Mouse (Mus musculus) adipose tissue, adult 10 weeks (tissue): ENCODE data around the gene Lhb. TPM values are rescaled to one million over a fixed set of nuclear protein-coding genes. Genes with fewer than 3 reads are reported as not detected.

Source experiments
- polyA plus RNA-seq: library from polyadenylated mRNA; stranded (reverse); fragments of 350-450 nt; fragmentation: Illumina TruSeq; extraction: RNeasy Lipid Tissue Mini Kit (QIAGEN cat#74804); gene quantifications from one replicate; pipeline ENCODE4 v1.2.3, GENCODE M21; 2014; ENCODE audit warnings: low read depth, low replicate concordance

Lhb gene
- polyA plus RNA-seq, result 1.4 TPM

DNA sequence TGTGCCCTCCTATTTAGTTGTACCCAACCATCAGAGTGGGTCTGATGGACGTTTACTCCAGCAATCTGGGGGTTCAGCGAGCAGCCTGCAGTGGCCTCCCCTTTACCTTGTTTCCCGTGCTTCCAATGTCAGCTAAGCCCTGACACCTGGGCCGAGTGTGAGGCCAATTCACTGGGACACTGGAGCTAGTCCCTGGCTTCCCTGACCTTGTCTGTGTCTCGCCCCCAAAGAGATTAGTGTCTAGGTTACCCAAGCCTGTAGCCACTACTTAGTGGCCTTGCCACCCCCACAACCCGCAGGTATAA, at the start of gene Lhb:
TSS of gene Lhb (plus strand) at position 206 of the 305 bp plus-strand sequence.

DNA sequence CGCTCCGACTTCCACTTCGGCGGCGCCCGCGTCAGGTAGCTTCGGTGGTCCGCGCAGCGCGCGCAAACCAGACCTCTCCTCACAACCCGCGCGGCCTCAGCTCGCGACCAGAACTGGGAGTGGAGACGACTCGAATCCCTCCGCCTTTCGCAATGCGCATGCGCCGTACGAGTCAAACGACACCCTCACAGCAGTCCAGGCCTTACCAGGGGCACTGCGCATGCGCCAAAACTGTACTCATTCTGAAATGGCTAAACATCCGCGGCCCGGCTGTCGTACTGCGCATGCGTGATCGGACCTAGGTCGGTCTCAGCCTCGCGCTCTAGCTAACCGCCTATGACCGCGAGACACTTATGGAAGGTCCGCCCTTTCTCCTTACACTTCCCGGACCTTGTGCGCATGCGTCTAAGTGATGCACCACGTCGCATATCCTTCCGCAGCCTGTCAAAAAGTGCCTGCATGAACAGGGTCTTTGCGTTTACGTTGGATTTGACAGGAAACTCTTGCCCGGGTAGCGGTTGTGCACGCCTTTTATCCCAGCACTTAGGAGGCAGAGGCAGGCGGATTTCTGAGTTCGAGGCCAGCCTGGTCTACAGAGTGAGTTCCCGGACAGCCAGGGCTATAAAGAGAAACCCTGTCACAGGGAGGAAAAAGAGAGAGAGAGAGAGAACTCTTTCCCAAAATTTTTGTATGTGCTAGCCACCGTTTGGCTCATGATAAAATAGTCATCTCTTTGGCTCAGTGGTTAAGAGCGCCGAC, 24.9 kb upstream of the Lhb start, which contains the start of gene Snrnp70:
TSS of gene Snrnp70 (minus strand) at position 165 of the 759 bp plus-strand sequence.

GRCm38 (mm10) chr7:45405091-45406075, 15.2 kb upstream of the Lhb start, which contains the start of gene Kcna7:
Gene Kcna7 (plus strand): TSS chr7:45405653.

DNA sequence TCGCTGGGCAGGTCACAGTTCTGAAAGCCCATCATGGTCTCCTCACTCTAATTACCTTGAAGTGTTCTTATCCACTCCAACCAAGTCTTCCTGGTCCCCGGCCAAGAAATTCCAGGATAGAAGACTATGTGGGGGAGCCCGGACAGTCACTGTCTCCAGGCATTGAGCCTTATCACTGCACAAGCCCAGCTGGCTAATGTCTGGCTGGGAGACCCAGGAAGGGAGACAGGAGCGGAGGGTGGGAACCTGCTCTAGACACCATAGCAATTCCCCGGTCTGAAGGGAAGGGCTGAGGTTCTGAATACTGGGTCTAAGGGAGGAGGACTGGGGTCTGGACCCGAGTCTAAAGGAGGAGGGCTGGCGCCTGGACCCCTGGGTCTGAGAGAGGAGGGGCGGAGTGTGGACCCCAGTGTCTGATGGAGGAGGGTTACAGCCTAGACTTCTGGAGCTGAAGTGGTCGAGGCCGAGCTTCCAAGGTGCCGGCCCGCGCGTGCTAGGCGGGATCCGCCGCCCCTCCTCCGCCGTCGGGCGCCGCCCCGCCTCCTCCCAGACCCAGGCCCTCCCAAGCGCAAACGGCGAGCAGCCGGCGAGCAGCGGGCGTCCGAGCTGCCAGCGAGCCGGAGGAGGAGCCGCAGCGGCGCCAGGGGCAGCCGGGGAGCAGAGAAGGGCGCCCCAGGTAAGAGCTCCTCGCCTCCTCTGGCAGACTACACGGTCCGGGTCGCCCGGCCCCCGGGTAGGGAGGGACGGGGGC, 7.3 kb upstream of the Lhb start, which contains the start of gene Ntf5:
TSS of gene Ntf5 (plus strand) at position 583 of the 751 bp plus-strand sequence.

GRCm38 (mm10) chr7:45434203-45435015, 13.8 kb downstream of the Lhb start, which contains the start of gene Gys1:
Gene Gys1 (plus strand): TSS chr7:45434844.

GRCm38 (mm10) chr7:45437521-45438276, 17.1 kb downstream of the Lhb start, which contains the start of gene Ruvbl2:
Gene Ruvbl2 (minus strand): TSS chr7:45438096.

GRCm38 (mm10) chr7:45459564-45460140, 39.0 kb downstream of the Lhb start, which contains the start of gene Ftl1:
Gene Ftl1 (minus strand): TSS chr7:45459884.

GRCm38 (mm10) chr7:45466283-45467089, 45.9 kb downstream of the Lhb start, which contains the start of gene Bax:
Gene Bax (minus strand): TSS chr7:45466898.

Other genes starting within 250 kb of the Lhb start
- not detected for gene Gfy, start 241.3 kb upstream of the Lhb start, polyA plus RNA-seq
- not detected for gene Pth2, start 239.8 kb upstream of the Lhb start, polyA plus RNA-seq
- gene Ccdc155, start 215.9 kb upstream of the Lhb start, polyA plus RNA-seq, result 1.5 TPM
- 37.0 TPM for gene Dkkl1, start 208.7 kb upstream of the Lhb start, polyA plus RNA-seq
- gene Tead2, start 205.1 kb upstream of the Lhb start, polyA plus RNA-seq, result 17.0 TPM
- 13.6 TPM for gene Cd37, start 181.7 kb upstream of the Lhb start, polyA plus RNA-seq
- gene Slc6a16, start 179.7 kb upstream of the Lhb start, polyA plus RNA-seq, result 1.4 TPM
- gene Slc6a21, start 143.3 kb upstream of the Lhb start, polyA plus RNA-seq, result 9.4 TPM
- 41.0 TPM for gene Trpm4, start 87.0 kb upstream of the Lhb start, polyA plus RNA-seq
- 0.65 TPM for gene Hrc, start 85.5 kb upstream of the Lhb start, polyA plus RNA-seq
- gene Ppfia3, start 53.8 kb upstream of the Lhb start, polyA plus RNA-seq, result 3.5 TPM
- 5.1 TPM for gene Lin7b, start 50.2 kb upstream of the Lhb start, polyA plus RNA-seq
- gene Snrnp70, start 25.1 kb upstream of the Lhb start, polyA plus RNA-seq, result 288 TPM
- gene Kcna7, start 15.2 kb upstream of the Lhb start, polyA plus RNA-seq, result not detected
- 2.6 TPM for gene Ntf5, start 7.1 kb upstream of the Lhb start, polyA plus RNA-seq
- gene Gys1, start 14.0 kb downstream of the Lhb start, polyA plus RNA-seq, result 41.6 TPM
- gene Ruvbl2, start 17.3 kb downstream of the Lhb start, polyA plus RNA-seq, result 33.5 TPM
- gene Ftl1, start 39.1 kb downstream of the Lhb start, polyA plus RNA-seq, result 2,850 TPM
- 61.4 TPM for gene Bax, start 46.1 kb downstream of the Lhb start, polyA plus RNA-seq
- gene Tulp2, start 61.1 kb downstream of the Lhb start, polyA plus RNA-seq, result 11.4 TPM
- gene Gm45808, start 66.0 kb downstream of the Lhb start, polyA plus RNA-seq, result 4.7 TPM
- 23.6 TPM for gene Dhdh, start 68.0 kb downstream of the Lhb start, polyA plus RNA-seq
- 558 TPM for gene Nucb1, start 89.6 kb downstream of the Lhb start, polyA plus RNA-seq
- gene Ppp1r15a, start 105.4 kb downstream of the Lhb start, polyA plus RNA-seq, result 23.3 TPM
- gene Plekha4, start 105.5 kb downstream of the Lhb start, polyA plus RNA-seq, result 12.8 TPM
- 1.0 TPM for gene Hsd17b14, start 134.1 kb downstream of the Lhb start, polyA plus RNA-seq
- gene Bcat2, start 149.3 kb downstream of the Lhb start, polyA plus RNA-seq, result 110 TPM
- 0.58 TPM for gene Fgf21, start 194.7 kb downstream of the Lhb start, polyA plus RNA-seq
- 14.4 TPM for gene Fut1, start 196.5 kb downstream of the Lhb start, polyA plus RNA-seq
- gene Izumo1, start 201.0 kb downstream of the Lhb start, polyA plus RNA-seq, result 1.6 TPM
- gene Rasip1, start 206.7 kb downstream of the Lhb start, polyA plus RNA-seq, result 11.0 TPM
- 4.0 TPM for gene Mamstr, start 219.2 kb downstream of the Lhb start, polyA plus RNA-seq
- 2.3 TPM for gene Fut2, start 245.6 kb downstream of the Lhb start, polyA plus RNA-seq